Mouse (Mus musculus) cerebellum, adult 18-20 months (tissue): Measurements from ENCODE around the gene Wdr45.

ENCODE experiments used
- DNase-seq, 2 experiments: peaks; one replicate each; pipeline ENCODE4 v3.0.0; 2021

Gene Wdr45

DNA sequence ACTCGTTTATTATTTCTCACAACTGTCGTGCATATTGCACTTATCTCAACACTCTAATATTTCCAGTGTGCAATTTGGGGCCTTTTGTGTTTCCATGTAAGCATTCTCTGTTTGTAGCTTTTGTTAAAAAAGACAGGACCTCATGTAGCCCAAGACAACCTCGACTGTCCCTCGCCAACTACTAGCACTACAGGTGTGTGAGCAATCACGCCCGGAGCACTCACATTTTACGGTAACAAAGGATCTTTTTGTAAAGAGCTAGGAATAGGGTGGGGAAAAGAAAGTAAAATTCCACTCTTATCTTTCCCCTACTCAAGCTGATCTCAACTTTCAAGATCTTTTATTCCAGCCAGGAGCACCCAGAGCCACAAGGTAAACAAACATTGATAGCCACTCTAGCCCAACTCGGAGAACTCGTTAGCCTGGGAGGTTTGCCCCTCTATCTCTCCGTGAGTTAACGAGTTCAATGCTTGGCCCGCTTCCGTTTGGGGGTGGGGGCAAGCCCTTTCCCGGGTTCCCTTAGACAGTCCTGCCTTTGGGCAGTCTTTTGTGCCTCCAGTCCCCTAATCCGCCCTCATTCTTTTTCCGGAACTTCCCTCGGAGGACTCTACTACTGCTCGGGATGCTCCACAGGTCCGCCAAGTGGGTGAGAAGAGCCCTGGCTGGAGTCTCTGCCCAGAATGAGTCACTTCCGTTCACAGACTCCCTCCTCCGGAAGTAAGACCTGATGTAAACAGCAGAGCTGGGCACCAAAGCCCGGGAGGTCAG is 7.6 kb downstream of the Wdr45 start, which contains the start of gene Gm45208:
Gene Gm45208 (plus strand): TSS at position 732 of the 768 bp plus-strand sequence.
- DNase-seq, result peak; percentile 69 to 79

DNA sequence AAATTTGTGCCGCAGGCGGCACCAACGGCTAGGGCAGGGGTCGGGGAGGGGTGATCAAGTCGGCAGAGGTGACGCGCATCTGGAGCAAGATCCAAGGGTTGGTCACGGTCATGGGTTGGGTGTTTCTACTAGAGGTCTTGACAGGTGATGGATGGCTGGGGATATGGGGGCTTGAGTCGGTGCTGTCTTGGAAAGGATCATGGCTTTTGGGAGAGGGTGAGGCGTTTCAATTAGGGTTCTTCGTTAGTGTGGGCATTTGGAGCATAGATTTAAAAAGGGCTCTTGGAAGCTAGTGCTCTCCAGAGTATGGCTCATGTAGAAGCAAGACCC is 8.1 kb downstream of the Wdr45 start:
- DNase-seq, result no peak

DNA sequence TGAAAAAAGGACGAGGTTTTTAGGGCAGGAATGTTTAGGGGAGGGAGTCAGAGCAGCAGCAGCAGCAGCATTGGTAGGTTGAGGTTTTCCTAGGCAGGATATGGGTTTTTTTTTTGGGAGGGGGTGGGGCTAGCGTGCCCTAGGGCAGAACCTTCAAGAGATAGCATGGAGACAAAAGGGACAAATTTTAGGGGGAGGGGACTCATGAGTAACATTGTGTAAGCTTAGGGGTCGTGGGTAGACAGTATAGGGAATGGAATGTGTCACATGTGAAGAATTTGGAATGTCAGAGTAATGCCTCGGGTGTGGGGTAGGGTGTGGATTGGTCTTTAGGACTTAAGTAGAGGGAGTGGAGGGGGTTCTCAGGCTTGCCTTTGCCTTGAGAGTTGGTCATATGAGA is 8.6 kb downstream of the Wdr45 start:
- no peak for DNase-seq

DNA sequence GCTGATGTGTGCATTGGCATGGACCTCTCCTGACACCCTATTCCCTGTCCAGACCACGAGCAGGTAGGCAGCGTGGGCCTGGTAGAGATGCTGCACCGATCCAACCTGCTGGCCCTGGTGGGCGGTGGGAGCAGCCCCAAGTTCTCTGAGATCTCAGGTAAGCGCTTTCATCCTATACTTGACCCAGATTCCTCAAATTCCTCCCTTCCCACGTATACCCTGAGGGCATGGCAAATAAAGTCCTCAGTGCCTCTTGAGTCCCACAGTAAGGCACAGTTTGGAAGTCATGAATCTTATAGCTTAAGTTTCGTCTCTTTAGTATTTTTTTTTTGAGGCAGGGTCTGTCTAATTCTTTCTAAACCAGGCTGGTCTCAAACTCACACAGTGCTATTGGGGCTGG is 10.0 kb downstream of the Wdr45 start:
- no peak for DNase-seq

DNA sequence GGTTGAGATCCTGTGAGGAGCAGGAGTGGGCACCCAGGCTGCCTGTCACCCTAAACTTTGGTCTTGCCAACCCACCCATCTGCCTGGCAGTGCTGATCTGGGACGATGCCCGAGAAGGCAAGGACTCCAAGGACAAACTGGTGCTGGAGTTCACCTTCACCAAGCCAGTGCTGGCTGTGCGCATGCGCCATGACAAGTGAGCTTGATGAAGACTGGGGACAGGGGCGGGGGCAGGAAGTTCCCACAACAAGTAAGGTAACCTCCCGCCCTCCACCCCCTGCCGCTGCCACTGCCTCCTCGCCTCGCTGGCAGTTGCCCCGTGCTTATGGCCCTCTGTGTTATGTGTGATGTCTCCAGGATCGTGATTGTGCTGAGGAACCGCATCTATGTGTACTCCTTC is 11.7 kb downstream of the Wdr45 start:
- no peak for DNase-seq

DNA sequence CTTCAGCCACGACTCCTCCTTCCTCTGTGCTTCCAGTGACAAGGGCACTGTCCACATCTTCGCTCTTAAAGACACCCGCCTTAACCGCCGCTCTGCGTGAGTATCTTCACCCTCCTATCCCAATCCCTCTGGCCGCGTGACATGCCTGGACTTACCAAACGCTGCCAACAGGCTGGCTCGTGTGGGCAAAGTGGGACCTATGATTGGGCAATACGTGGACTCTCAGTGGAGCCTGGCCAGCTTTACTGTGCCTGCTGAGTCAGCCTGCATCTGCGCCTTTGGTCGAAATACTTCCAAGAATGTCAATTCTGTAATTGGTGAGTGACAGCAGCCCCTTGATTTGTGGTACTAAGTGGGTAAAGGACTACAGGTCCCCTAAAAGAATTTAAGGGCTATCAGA is 13.0 kb downstream of the Wdr45 start:
- DNase-seq, result no peak

DNA sequence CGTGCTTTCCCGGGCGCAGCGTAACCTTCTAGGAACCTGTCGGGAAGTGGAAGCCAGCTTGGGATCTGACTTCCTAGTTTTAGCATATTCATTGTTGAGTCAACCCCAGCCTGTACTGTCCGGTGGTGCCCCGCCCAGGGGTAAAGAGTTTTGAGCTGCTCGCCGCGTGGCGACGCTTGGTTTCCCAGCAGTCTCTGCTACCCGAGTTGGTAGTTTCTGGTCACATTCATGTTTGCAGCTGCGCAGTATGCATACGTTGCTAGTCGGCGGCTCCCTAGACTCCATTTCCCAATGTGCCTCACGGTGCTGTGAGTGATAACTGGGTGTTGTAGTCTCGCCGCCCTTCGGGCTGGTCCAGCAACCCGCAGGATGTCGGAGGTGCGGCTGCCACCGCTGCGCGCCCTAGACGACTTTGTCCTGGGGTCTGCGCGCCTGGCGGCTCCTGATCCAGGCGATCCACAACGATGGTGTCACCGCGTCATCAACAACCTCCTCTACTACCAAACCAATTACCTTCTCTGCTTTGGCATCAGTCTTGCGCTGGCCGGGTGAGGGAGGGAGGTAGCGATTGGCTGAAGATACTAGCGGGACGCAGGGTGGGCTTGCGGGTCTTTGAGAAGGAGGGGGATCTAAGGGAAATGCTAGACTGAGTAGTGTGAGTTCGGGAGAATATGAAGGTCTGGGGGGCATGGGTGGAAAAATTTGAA is 14.2 kb downstream of the Wdr45 start, which contains the start of gene Praf2:
Gene Praf2 (plus strand): TSS at position 225 of the 707 bp plus-strand sequence.
- peak; percentile 75 to 86 for DNase-seq

DNA sequence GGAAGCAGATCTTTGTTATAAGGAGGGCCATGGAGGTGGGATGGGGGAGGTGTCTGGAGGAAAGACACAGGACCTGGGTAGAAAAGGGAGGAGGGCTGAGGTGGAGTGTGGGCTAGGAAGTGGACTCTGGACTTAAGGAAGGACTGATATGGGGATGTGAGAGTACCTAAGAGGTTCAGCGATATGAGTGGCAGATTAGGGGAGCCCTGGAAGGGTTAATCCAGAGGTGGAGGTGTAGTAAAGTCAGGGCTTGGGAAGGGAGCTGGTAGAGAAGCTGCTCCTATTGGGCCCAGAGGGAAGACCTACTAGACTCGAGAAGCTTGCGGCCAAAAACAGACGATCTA is 14.8 kb downstream of the Wdr45 start:
- no peak for DNase-seq

DNA sequence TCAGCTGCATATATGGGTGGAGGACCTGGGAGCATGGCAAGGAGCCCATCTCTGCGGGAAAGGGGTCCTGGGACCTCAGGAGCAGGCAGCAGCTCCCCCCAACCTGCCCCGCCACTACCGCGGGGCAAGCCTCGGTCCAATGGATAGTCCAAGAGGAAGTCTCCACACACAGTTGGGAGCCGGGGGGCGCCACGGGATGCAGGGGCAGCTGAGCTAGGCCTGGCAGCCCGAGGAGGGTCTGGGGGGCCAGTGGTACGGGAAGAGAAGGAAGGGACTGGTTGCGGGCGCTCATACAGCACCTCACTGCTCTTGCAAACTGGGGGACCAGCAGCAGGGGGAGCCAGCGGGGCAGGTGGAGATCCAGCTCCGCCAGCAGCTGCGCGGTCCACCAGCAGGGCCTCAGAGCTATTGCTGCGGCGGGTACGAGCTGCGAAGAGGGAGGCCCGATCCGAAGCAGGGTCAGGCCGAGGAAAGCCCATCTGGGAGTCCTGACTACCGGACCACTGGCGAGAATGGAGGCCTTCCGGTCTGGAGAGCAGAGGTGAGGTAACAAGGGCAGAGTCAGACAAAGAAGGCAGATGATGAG is 19.5 kb downstream of the Wdr45 start:
- DNase-seq, result peak; percentile 69 to 71

DNA sequence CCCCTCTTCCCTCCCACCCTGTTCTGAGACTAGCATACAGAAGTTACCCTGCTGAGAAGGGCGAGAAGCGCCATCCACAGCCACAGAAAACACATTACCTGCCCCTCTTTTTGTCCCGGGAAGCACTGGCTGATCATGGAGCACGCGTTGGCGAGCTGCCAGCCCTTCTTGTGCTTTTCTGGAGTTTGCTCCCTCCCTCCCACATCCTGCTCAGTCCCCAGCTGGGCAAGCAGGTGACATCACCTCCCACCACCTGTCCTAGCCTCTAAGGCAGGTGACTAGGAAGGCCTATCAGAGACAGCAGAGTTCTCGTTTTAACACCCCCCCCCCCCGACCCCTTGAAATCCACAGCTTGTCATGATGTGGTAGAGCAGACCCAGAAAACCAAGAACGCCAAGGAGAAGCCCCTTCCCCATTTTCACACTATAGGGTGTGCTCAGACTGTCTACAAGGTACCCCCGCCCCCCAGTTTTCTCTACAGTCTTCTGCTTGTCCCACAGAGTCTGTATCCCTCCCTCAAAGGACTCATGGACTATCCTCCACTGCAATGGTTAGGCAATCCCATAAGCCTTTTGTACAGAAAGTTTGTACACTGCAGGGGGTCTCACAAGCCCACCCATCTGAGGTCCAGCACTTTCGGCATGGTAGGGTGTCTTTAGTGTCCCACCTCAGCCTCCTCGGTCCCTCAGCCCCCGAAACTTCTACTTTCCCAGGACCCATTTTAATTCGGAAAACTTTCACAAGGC is 25.4 kb downstream of the Wdr45 start:
- peak; percentile 87 to 88 for DNase-seq

DNA sequence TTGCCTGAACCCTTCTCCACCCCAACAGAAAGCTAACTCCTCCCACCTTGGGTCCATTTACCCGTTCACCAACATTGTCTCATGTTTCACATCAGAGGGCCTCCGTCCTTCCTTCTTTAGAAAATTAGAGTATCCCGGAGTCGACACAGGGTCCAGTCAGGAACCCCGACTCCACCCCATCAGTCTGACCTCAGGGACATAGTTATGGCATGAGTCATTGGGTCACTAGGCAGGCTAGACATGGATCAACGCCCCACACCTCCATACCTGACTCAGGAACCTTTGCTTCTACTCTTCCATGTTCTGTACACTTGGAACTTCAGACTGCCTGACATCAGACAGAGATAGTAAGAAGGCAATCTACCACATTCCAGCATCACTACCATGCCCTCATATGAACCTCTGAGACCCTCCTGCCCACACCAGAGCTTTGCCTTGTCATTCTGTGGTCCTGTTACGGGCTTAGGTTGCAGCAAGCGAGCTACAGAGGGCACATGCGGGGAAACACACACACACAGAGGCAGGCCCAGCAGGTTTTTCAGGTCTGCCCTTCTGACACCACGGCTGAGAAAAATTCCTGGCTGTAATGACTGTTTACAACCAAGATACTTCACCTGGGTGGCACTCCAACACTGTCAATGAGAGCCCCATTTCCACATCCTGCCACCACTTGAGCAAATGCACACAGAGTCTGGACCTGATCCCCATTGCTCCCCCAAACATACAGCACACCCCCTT is 26.1 kb downstream of the Wdr45 start:
- no peak for DNase-seq

DNA sequence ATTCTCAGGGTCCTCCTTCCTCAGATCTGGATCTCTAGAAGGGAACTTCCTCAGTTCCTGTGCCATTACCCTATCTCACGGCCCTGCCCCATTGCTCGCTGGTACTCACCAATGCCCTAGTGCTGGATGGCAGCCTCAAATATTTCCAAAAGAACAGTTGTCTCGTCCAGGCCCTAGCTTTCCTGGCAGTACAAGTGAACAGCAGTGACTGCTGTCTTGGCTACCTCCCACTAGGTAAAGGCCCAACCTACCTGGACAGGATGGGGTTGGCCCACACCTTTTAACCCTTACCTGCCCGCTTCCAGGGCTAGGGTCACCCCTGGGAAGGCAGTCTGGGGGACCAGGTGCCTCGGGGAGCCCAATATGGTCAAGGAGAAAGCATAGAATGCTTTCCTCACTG is 27.0 kb downstream of the Wdr45 start:
- peak; percentile 61 to 67 for DNase-seq

DNA sequence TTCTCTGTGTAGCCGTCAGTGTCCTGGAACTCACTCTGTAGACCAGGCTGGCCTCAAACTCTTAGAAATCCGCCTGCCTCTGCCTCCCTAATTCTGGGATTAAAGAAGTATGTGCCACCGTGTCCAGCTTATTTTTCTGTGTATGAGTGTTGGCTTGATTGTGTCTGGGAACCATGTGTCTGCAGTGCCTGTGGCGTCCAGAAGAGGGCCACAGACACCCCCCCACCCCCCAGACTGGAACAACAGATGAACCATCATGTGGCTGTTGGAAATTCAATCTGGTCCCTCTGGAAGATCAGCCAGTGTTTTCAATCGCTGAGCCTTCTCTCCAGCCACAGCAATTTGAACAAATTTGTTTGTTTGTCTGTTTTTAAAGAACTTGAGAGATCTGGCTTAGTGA is 29.3 kb downstream of the Wdr45 start:
- peak in 1 of 2 experiments; percentile 16 for DNase-seq

DNA sequence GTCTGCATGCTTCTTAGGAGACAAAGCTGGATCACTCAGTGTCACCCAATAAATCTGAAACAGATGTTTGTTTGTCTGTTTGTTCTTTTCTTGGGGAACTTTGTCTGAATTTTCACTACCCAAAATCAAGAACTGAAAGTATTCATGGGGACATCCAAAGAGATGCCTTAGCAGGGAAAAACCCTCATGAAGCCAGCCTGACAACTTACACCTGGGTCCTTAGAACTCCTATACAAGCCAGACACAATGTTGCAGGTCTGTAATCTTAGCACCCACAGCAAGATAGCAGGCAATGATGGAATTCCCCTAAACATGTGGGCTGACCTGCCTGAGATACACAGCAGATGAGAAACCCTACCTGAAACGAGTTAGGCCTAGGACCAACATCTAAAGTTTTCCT is 30.8 kb downstream of the Wdr45 start:
- DNase-seq, result no peak

DNA sequence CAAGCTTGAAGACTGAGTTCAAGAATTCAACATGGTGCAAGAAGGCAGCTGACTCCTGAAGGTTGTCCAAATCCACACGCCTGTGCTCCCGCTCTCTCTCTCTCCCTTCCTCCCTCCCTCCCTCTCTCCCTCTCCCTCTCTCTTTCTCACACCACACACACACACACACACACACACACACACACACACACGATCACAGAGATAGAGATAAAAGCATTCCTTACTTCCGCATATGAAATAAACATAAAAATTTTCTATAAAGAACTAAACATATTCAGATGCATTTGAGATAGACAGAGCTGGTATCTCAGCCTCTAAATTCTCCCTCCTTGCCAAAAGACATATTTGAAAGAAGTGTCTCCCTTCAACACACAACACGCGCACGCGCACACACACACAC is 31.3 kb downstream of the Wdr45 start:
- no peak for DNase-seq

DNA sequence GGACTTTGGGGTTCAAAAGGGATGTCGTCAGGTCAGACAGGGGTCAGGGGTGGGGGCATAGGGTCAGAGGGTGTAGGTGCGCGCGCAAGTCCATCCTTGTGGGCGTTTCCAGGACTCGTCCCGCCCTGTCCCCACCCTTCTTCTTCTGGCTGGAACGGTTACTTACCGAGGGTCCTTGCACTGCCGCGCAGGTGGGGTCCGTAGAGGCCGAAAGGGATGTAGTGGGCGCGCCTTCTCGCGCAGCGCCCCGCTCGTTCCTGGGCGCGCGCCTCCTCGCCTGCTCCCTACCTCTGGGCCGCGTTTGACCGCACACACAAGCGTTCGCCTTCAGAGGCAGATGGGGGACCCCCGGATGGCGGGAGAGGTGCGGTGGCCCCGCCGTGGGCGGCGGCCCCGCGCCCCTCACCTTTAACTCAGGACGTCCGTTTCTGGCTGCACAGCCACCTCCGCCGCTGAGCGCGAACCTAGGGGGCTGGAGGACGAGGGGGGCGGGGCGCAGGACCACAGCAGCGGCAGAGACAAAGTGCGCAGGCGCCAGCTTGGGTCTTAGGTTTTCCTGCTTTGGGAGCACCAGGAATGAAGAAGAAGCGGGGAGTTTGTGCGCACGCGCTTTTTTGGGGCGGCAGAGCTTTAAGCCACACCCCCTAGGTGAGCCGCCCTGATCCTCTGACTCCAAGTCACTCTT is 36.4 kb downstream of the Wdr45 start, which contains the start of gene Ccdc120:
Gene Ccdc120 (minus strand): TSS at position 474 of the 685 bp plus-strand sequence.
- DNase-seq, result peak; percentile 85 to 86

DNA sequence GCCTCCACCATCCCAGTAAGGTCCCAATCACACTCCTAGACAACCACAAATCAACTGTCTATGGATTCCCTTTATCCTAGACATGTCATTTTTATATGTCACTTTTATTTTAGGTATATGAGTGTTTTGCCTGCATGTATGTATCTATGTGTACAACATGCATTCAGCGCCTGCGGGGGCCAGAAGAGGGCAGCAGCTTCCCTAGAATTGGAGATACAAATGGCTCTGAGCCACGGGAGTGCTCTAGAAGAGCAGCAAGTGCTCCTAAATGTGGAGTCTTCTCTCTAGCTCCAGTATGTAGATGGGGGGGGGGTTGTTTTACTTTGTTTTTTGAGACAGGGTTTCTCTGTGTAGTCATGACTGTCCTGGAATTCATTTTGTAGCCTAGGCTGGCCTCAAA is 39.5 kb downstream of the Wdr45 start:
- peak in 1 of 2 experiments; percentile 35 for DNase-seq

DNA sequence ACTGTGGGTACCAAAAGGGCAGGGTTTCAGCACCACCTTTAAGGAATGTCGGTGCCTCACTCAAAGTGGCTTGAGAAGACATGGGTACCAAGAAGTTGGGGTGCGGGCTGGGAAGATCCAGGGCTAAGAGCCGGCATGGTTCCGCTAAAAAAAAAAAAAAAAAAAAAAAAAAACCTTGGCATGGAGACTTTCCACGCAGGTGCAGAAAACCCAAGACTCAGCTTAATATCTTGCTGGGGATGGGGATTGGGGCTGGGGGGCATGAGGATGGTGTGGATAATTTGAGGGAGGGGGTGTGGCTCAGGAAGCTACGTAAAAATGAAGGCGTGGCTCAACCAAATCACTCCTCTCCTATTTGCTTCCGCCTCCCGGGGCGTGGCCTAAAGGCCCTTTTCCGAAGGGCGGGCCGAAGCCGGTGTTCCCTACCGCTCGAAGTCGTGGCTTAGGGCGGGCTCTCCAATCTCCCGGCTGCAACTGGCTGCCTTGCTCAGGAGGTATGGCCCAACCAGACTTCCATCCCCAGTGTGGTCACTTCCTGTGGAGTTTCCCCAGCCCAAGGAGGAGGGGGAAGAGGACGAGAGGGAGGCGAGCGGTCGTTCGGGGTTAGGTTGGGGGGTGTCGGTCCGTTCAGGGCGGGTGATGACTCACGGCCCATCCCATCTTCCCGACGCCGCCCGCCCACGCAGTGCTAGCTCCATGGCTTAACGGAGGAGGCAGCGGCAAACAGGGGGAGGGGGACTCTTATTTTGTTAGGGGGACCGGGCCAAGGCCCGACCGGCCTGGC is 48.2 kb downstream of the Wdr45 start, which contains the start of gene Tfe3:
Gene Tfe3 (plus strand): TSS at position 424 of the 784 bp plus-strand sequence.
- DNase-seq, result peak; percentile 87 to 96

DNA sequence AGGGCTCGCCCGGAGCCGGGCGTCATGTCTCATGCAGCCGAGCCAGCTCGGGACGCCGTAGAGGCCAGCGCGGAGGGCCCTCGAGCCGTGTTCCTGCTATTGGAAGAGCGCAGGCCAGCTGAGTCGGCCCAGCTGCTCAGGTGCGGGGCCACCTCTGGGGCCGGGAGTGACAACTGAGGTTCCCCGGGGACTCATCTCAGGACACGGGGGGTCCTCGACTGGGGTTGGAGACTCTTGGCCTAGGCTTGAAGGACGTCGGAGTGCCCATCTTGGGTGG is 48.7 kb downstream of the Wdr45 start:
- peak in 1 of 2 experiments; percentile 21 for DNase-seq

DNA sequence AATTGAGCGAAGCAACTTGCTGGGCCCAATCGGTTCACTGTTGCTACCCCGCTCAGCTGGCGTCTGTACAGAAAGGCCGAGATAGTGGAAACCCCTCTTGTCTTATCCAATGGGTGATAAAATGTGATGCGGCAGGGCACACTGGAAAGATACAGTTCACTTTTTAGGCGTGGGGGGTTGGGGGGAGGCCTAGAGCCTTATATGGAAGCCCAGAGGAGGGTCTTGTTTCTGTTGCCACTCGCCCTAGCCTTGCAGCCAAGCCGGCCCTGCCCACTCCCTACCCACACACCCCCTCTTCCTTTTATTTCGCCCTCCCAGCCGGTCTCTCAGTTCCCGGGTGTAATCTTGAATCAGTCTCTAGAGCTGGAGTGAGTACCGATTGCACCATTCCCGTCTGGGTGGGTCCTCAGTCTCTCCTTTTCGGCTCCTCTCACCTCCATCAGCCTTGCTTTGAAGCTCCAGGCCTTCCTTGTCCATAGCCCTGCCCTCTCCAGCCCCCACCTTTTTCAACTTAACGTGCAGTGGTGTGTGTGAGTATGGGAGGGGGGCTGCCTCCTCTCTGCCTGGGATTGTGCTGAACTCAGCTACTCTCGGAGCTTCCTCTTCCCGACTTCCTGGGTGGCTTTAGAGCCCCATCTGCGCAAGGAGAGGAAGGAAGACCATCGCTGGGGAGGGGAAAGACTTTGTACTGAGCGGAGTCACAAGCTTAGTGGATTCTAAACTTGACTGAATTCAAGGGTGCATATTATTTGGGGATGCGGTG is 49.7 kb downstream of the Wdr45 start:
- DNase-seq, result no peak
